Mouse (Mus musculus): ENCODE measurements around the gene Ddx19b.

DNA sequence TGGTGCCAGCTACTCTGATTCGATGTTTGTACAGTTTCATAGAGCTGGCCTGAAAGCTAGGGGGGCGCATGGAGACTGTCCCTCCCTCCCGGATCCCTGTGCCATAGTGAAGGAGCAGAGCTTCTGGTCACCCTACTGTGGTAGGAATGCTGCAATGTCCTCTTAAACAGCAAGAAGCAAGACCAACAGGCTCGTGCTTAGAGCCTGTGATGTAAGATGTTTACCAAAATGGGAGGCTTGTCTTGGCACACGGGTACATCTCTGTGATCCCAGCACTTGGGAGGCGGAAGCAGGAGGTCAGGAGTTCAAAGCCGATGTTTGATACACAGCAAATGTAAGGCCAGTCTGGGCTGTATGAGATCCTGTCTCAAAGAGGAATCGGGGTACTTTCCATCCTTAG is 65.0 kb downstream of the Ddx19b start:
- TF ChIP-seq CTCF (IDR thresholded peaks at IDR 0.05) (no peak), EP300 (IDR thresholded peaks at IDR 0.05; ENCODE audit: insufficient read depth, low read depth, low read length) (no peak)
